Mouse (Mus musculus): ENCODE results near the gene Pfdn2. TPM values are rescaled to one million over a fixed set of nuclear protein-coding genes. Genes with fewer than 3 reads are reported as not detected.
"Not testable (repeated sequence)": the region's sequence is repeated elsewhere in the genome, so short reads cannot be mapped to it uniquely, and the experiment has no call there.

The Pfdn2 gene
- 7.9 and 36.2 TPM in 2 replicates for polyA plus RNA-seq (2012; rRNA removed)
- polyA plus RNA-seq (2014; fragmentation: Nextera tagmentation; extraction: Ambion mirVana) = 19.9 and 20.7 TPM in 2 replicates

GRCm38 (mm10) chr1:171345225-171346094 lies at the start of gene Pfdn2, which contains the start of gene Nit1:
Gene Pfdn2 (plus strand): TSS chr1:171345670.
Gene Nit1 (minus strand): TSS chr1:171345646.
- Histone ChIP-seq H3K4me1 (replicated peaks; ENCODE audit: control insufficient read depth in 2 of 2, insufficient read depth in 2 of 2, low read length in 1 of 2) (peaks cover 0 to 6% of the 10 kb centered on the region in 2 experiments; a peak in 3 of 4 replicates), H3K9me3 (ENCODE audit: control insufficient read depth, low read length) (no peaks in the 10 kb centered on the region; the same call in 1 of the 2 replicates), H3K27me3 (ENCODE audit: control insufficient read depth, insufficient read depth, low read length) (no peaks in the 10 kb centered on the region), H3K9ac (replicated peaks) (peak within 1 kb of the TSS; percentile 76), H3K27ac (peak within 1 kb of the TSS; percentile 32), H3K36me3 (replicated peaks; ENCODE audit: control insufficient read depth, insufficient read depth, low read depth) (peaks cover 10% of the 10 kb centered on the region), H3K4me3 (ENCODE audit: insufficient read depth in 1 of 2, low read depth in 2 of 2, low read length in 2 of 2) (peak within 1 kb of the TSS; percentile 77 to 82), H3K4me2 (ENCODE audit: low read depth) (peak within 1 kb of the TSS; percentile 76)
- ATAC-seq (ENCODE audit: insufficient read depth) (peak; percentile 90), DNase-seq (ENCODE audit: low read depth in 3 of 3, low spot score in 3 of 3) (peak; percentile 76 to 84 (median 79))
- 2% methylated on average over 53 of the region's 53 CpGs for WGBS (ENCODE audit: insufficient replicate concordance)
- TF ChIP-seq CTCF (IDR thresholded peaks at IDR 0.05; ENCODE audit: low read depth) (no peak), EP300 (IDR thresholded peaks at IDR 0.05; ENCODE audit: low read depth) (no peak)

- no peak for DNase-seq (ENCODE audit: low read depth in 3 of 3, low spot score in 3 of 3)
- H3K27me3 ChIP-seq (ENCODE audit: control insufficient read depth, insufficient read depth, low read length) = peaks cover 12% of the 10 kb centered on the region
- H3K9me3 ChIP-seq (ENCODE audit: control insufficient read depth, low read length) = no peaks in the 10 kb centered on the region
- no peak overlapping the region for H3K27ac ChIP-seq
- no peak overlapping the region for H3K4me2 ChIP-seq (ENCODE audit: low read depth)
- H3K4me1 ChIP-seq (replicated peaks; ENCODE audit: control insufficient read depth in 2 of 2, insufficient read depth in 2 of 2, low read length in 1 of 2) = peaks cover 3 to 11% of the 10 kb centered on the region in 2 experiments
- 52% methylated on average over 3 of the region's 3 CpGs for WGBS (ENCODE audit: insufficient replicate concordance)
- no peak overlapping the region for H3K4me3 ChIP-seq (ENCODE audit: insufficient read depth in 1 of 2, low read depth in 2 of 2, low read length in 2 of 2)
- TF ChIP-seq EP300 (IDR thresholded peaks at IDR 0.05; ENCODE audit: low read depth) (no peak), CTCF (IDR thresholded peaks at IDR 0.05; ENCODE audit: low read depth) (no peak)
- ATAC-seq (ENCODE audit: insufficient read depth) = no peak
- H3K36me3 ChIP-seq (replicated peaks; ENCODE audit: control insufficient read depth, insufficient read depth, low read depth) = no peaks in the 10 kb centered on the region
- no peak overlapping the region for H3K9ac ChIP-seq (replicated peaks)
These were observed 47.2 kb upstream of the Pfdn2 start for GRCm38 (mm10) chr1:171298226-171298625.

- not testable (repeated sequence) for H3K36me3 ChIP-seq (replicated peaks; ENCODE audit: control insufficient read depth, insufficient read depth, low read depth); H3K4me2 ChIP-seq (ENCODE audit: low read depth); ATAC-seq (ENCODE audit: insufficient read depth); H3K9ac ChIP-seq (replicated peaks); H3K27me3 ChIP-seq (ENCODE audit: control insufficient read depth, insufficient read depth, low read length); H3K4me1 ChIP-seq (replicated peaks; ENCODE audit: control insufficient read depth in 2 of 2, insufficient read depth in 2 of 2, low read length in 1 of 2); DNase-seq (ENCODE audit: low read depth in 3 of 3, low spot score in 3 of 3); H3K4me3 ChIP-seq (ENCODE audit: insufficient read depth in 1 of 2, low read depth in 2 of 2, low read length in 2 of 2); H3K9me3 ChIP-seq (ENCODE audit: control insufficient read depth, low read length); H3K27ac ChIP-seq
- WGBS (ENCODE audit: insufficient replicate concordance) = 52% methylated on average over 5 of the region's 5 CpGs
These were observed 39.3 kb upstream of the Pfdn2 start for GRCm38 (mm10) chr1:171306157-171306556.

- Histone ChIP-seq H3K4me2 (ENCODE audit: low read depth) (no peak overlapping the region), H3K27ac (no peak overlapping the region), H3K36me3 (replicated peaks; ENCODE audit: control insufficient read depth, insufficient read depth, low read depth) (no peaks in the 10 kb centered on the region), H3K9ac (replicated peaks) (no peak overlapping the region), H3K9me3 (ENCODE audit: control insufficient read depth, low read length) (no peaks in the 10 kb centered on the region), H3K4me3 (ENCODE audit: insufficient read depth in 1 of 2, low read depth in 2 of 2, low read length in 2 of 2) (no peak overlapping the region), H3K27me3 (ENCODE audit: control insufficient read depth, insufficient read depth, low read length) (peaks cover 4% of the 10 kb centered on the region; the same call in 1 of the 2 replicates), H3K4me1 (replicated peaks; ENCODE audit: control insufficient read depth in 2 of 2, insufficient read depth in 2 of 2, low read length in 1 of 2) (no peaks in the 10 kb centered on the region)
- ATAC-seq (ENCODE audit: insufficient read depth) = no peak
- 37% methylated on average over 2 of the region's 2 CpGs for WGBS (ENCODE audit: insufficient replicate concordance)
- TF ChIP-seq CTCF (IDR thresholded peaks at IDR 0.05; ENCODE audit: low read depth) = no peak
- TF ChIP-seq EP300 (IDR thresholded peaks at IDR 0.05; ENCODE audit: low read depth) = no peak
- DNase-seq (ENCODE audit: low read depth in 3 of 3, low spot score in 3 of 3) = no peak
These were observed 36.1 kb upstream of the Pfdn2 start for GRCm38 (mm10) chr1:171309321-171309720.

GRCm38 (mm10) chr1:171319748-171320147 lies 25.7 kb upstream of the Pfdn2 start:
- ATAC-seq (ENCODE audit: insufficient read depth) = no peak

More at GRCm38 (mm10) chr1:171319748-171320147, 25.7 kb upstream of the Pfdn2 start:
- TF ChIP-seq EP300 (IDR thresholded peaks at IDR 0.05; ENCODE audit: low read depth) (no peak), CTCF (IDR thresholded peaks at IDR 0.05; ENCODE audit: low read depth) (no peak)
- Histone ChIP-seq H3K4me1 (replicated peaks; ENCODE audit: control insufficient read depth in 2 of 2, insufficient read depth in 2 of 2, low read length in 1 of 2) (0 out of 4 replicates have a peak, but pooled peaks cover 0 to 2% of the 10 kb centered on the region in 2 experiments), H3K27ac (no peak overlapping the region), H3K27me3 (ENCODE audit: control insufficient read depth, insufficient read depth, low read length) (no peaks in the 10 kb centered on the region), H3K4me2 (ENCODE audit: low read depth) (0 out of 2 replicates have a peak overlapping the region, but pooled peaks have one; percentile 8), H3K4me3 (ENCODE audit: insufficient read depth in 1 of 2, low read depth in 2 of 2, low read length in 2 of 2) (no peak overlapping the region), H3K9me3 (ENCODE audit: control insufficient read depth, low read length) (no peaks in the 10 kb centered on the region), H3K36me3 (replicated peaks; ENCODE audit: control insufficient read depth, insufficient read depth, low read depth) (no peaks in the 10 kb centered on the region), H3K9ac (replicated peaks) (no peak overlapping the region)
- WGBS (ENCODE audit: insufficient replicate concordance) = 28% methylated on average over 7 of the region's 7 CpGs
- DNase-seq (ENCODE audit: low read depth in 3 of 3, low spot score in 3 of 3) = no peak
